Mouse (Mus musculus) spleen, adult 12 weeks (tissue): ENCODE data around the gene Cradd.
A peak's percentile ranks its signal among the peaks of the same experiment; 100 is the strongest.

Source experiments
- DNase-seq: peaks from one replicate; pipeline ENCODE4 v3.0.0; 2022; ENCODE audit warnings: low spot score

The Cradd gene

GRCm38 (mm10) chr10:95304240-95304639, 19.7 kb downstream of the Cradd start:
- no peak for DNase-seq

GRCm38 (mm10) chr10:95302211-95303163, 21.4 kb downstream of the Cradd start:
- no peak for DNase-seq

- no peak for DNase-seq
Observed at GRCm38 (mm10) chr10:95300178-95300793, 23.6 kb downstream of the Cradd start.

GRCm38 (mm10) chr10:95299808-95300133, 24.2 kb downstream of the Cradd start:
- DNase-seq = no peak

GRCm38 (mm10) chr10:95299010-95299807, 24.7 kb downstream of the Cradd start:
- DNase-seq = no peak

- DNase-seq = no peak
Observed at GRCm38 (mm10) chr10:95298504-95298903, 25.4 kb downstream of the Cradd start.

- no peak for DNase-seq
Observed at GRCm38 (mm10) chr10:95297690-95298104, 26.2 kb downstream of the Cradd start.

- DNase-seq = no peak
Observed at GRCm38 (mm10) chr10:95297024-95297423, 26.9 kb downstream of the Cradd start.

- DNase-seq = no peak
Observed at GRCm38 (mm10) chr10:95293261-95293660, 30.7 kb downstream of the Cradd start.

- DNase-seq = no peak
Observed at GRCm38 (mm10) chr10:95292269-95292668, 31.7 kb downstream of the Cradd start.

GRCm38 (mm10) chr10:95291133-95291876, 32.6 kb downstream of the Cradd start:
- DNase-seq = peak; percentile 12

GRCm38 (mm10) chr10:95289819-95290218, 34.1 kb downstream of the Cradd start:
- DNase-seq = no peak

GRCm38 (mm10) chr10:95288206-95288605, 35.7 kb downstream of the Cradd start:
- no peak for DNase-seq

GRCm38 (mm10) chr10:95287351-95287750, 36.6 kb downstream of the Cradd start:
- no peak for DNase-seq

- no peak for DNase-seq
Observed at GRCm38 (mm10) chr10:95283434-95283833, 40.5 kb downstream of the Cradd start.

- DNase-seq = no peak
Observed at GRCm38 (mm10) chr10:95281996-95282395, 41.9 kb downstream of the Cradd start.

GRCm38 (mm10) chr10:95281466-95281990, 42.4 kb downstream of the Cradd start:
- DNase-seq = no peak

GRCm38 (mm10) chr10:95280327-95280726, 43.6 kb downstream of the Cradd start:
- DNase-seq = no peak

GRCm38 (mm10) chr10:95279459-95279858, 44.5 kb downstream of the Cradd start:
- no peak for DNase-seq

- no peak for DNase-seq
Observed at GRCm38 (mm10) chr10:95278085-95278484, 45.8 kb downstream of the Cradd start.

GRCm38 (mm10) chr10:95275488-95275887, 48.4 kb downstream of the Cradd start:
- DNase-seq = no peak

- DNase-seq = no peak
Observed at GRCm38 (mm10) chr10:95273226-95273625, 50.7 kb downstream of the Cradd start.
